Mouse (Mus musculus): ENCODE results near the gene Gm11569. TPM values are rescaled to one million over a fixed set of nuclear protein-coding genes. Genes with fewer than 3 reads are reported as not detected.
"Not testable (repeated sequence)": the region's sequence is repeated elsewhere in the genome, so short reads cannot be mapped to it uniquely, and the experiment has no call there.

Gene Gm11569
- polyA plus RNA-seq (2014; fragmentation: Nextera tagmentation; extraction: Ambion mirVana) = not detected in 2 replicates

- not testable (repeated sequence) for H3K36me3 ChIP-seq (ENCODE audit: control insufficient read depth, insufficient read depth, low read length); H3K27me3 ChIP-seq (replicated peaks; ENCODE audit: control insufficient read depth, insufficient read depth, low read length); H3K9ac ChIP-seq (ENCODE audit: low read length); ATAC-seq (replicated peaks; ENCODE audit: low FRiP score, low TSS enrichment, low read depth); H3K4me3 ChIP-seq (ENCODE audit: low read depth, low read length); DNase-seq (ENCODE audit: low spot score); H3K4me1 ChIP-seq (replicated peaks; ENCODE audit: control insufficient read depth, insufficient read depth, low read length); H3K4me2 ChIP-seq (ENCODE audit: low read length); H3K27ac ChIP-seq (ENCODE audit: low read depth); H3K9me3 ChIP-seq (ENCODE audit: control insufficient read depth, low read length)
- whole genome bisulfite sequencing = no CpG with 5 or more reads among the region's 1 CpGs
Observed at GRCm38 (mm10) chr11:99798832-99799231, at the start of gene Gm11569. TSS of gene Gm11569 (minus strand) at chr11:99798932.

- Histone ChIP-seq H3K27me3 (replicated peaks; ENCODE audit: control insufficient read depth, insufficient read depth, low read length) (no peaks in the 10 kb centered on the region), H3K9me3 (ENCODE audit: control insufficient read depth, low read length) (no peaks in the 10 kb centered on the region), H3K4me3 (ENCODE audit: low read depth, low read length) (no peak overlapping the region), H3K36me3 (ENCODE audit: control insufficient read depth, insufficient read depth, low read length) (no peaks in the 10 kb centered on the region), H3K4me1 (replicated peaks; ENCODE audit: control insufficient read depth, insufficient read depth, low read length) (no peaks in the 10 kb centered on the region), H3K4me2 (ENCODE audit: low read length) (no peak overlapping the region), H3K27ac (ENCODE audit: low read depth) (no peak overlapping the region), H3K9ac (ENCODE audit: low read length) (no peak overlapping the region)
- no peak for DNase-seq (ENCODE audit: low spot score)
- WGBS = 81% methylated on average over 2 of the region's 2 CpGs
- no peak for ATAC-seq (replicated peaks; ENCODE audit: low FRiP score, low TSS enrichment, low read depth)
Observed at GRCm38 (mm10) chr11:99846746-99847145, 48.0 kb upstream of the Gm11569 start.

- ATAC-seq (replicated peaks; ENCODE audit: low FRiP score, low TSS enrichment, low read depth) (no peak), DNase-seq (ENCODE audit: low spot score) (no peak)
- Histone ChIP-seq H3K9ac (ENCODE audit: low read length) (no peak overlapping the region), H3K4me1 (replicated peaks; ENCODE audit: control insufficient read depth, insufficient read depth, low read length) (no peaks in the 10 kb centered on the region), H3K9me3 (ENCODE audit: control insufficient read depth, low read length) (no peaks in the 10 kb centered on the region), H3K36me3 (ENCODE audit: control insufficient read depth, insufficient read depth, low read length) (no peaks in the 10 kb centered on the region), H3K4me3 (ENCODE audit: low read depth, low read length) (no peak overlapping the region), H3K27ac (ENCODE audit: low read depth) (no peak overlapping the region), H3K4me2 (ENCODE audit: low read length) (no peak overlapping the region), H3K27me3 (replicated peaks; ENCODE audit: control insufficient read depth, insufficient read depth, low read length) (no peaks in the 10 kb centered on the region)
- 77% methylated on average over 1 of the region's 1 CpGs for WGBS
Observed at GRCm38 (mm10) chr11:99842185-99842584, 43.5 kb upstream of the Gm11569 start.

- no peak within 1 kb of the TSS for H3K4me3 ChIP-seq (ENCODE audit: low read depth, low read length)
- H3K4me1 ChIP-seq (replicated peaks; ENCODE audit: control insufficient read depth, insufficient read depth, low read length) = no peaks in the 10 kb centered on the region
- WGBS = 68% methylated on average over 1 of the region's 1 CpGs
- H3K4me2 ChIP-seq (ENCODE audit: low read length) = no peak within 1 kb of the TSS
- no peaks in the 10 kb centered on the region for H3K36me3 ChIP-seq (ENCODE audit: control insufficient read depth, insufficient read depth, low read length)
- DNase-seq (ENCODE audit: low spot score) (no peak), ATAC-seq (replicated peaks; ENCODE audit: low FRiP score, low TSS enrichment, low read depth) (no peak)
- H3K27me3 ChIP-seq (replicated peaks; ENCODE audit: control insufficient read depth, insufficient read depth, low read length) = no peaks in the 10 kb centered on the region
- H3K9me3 ChIP-seq (ENCODE audit: control insufficient read depth, low read length) = no peaks in the 10 kb centered on the region
- H3K9ac ChIP-seq (ENCODE audit: low read length) = no peak within 1 kb of the TSS
- H3K27ac ChIP-seq (ENCODE audit: low read depth) = no peak within 1 kb of the TSS
Observed at GRCm38 (mm10) chr11:99837966-99838365, 39.2 kb upstream of the Gm11569 start, which contains the start of gene 2300003K06Rik. TSS of gene 2300003K06Rik (minus strand) at chr11:99838066.

GRCm38 (mm10) chr11:99815566-99815965 is 16.8 kb upstream of the Gm11569 start, which contains the start of gene Gm11564:
TSS of gene Gm11564 (minus strand) at chr11:99815666.
- not testable (repeated sequence) for H3K9ac ChIP-seq (ENCODE audit: low read length); DNase-seq (ENCODE audit: low spot score); H3K36me3 ChIP-seq (ENCODE audit: control insufficient read depth, insufficient read depth, low read length); H3K27me3 ChIP-seq (replicated peaks; ENCODE audit: control insufficient read depth, insufficient read depth, low read length); H3K27ac ChIP-seq (ENCODE audit: low read depth); ATAC-seq (replicated peaks; ENCODE audit: low FRiP score, low TSS enrichment, low read depth); H3K4me1 ChIP-seq (replicated peaks; ENCODE audit: control insufficient read depth, insufficient read depth, low read length); H3K4me2 ChIP-seq (ENCODE audit: low read length); H3K4me3 ChIP-seq (ENCODE audit: low read depth, low read length); H3K9me3 ChIP-seq (ENCODE audit: control insufficient read depth, low read length)
- WGBS = 95% methylated on average over 2 of the region's 2 CpGs

GRCm38 (mm10) chr11:99809792-99810191 is 11.1 kb upstream of the Gm11569 start, which contains the start of gene Krtap4-13:
TSS of gene Krtap4-13 (minus strand) at chr11:99809892.
- H3K4me3 ChIP-seq (ENCODE audit: low read depth, low read length); H3K9ac ChIP-seq (ENCODE audit: low read length); ATAC-seq (replicated peaks; ENCODE audit: low FRiP score, low TSS enrichment, low read depth); H3K4me2 ChIP-seq (ENCODE audit: low read length); H3K27ac ChIP-seq (ENCODE audit: low read depth); H3K36me3 ChIP-seq (ENCODE audit: control insufficient read depth, insufficient read depth, low read length); DNase-seq (ENCODE audit: low spot score); H3K4me1 ChIP-seq (replicated peaks; ENCODE audit: control insufficient read depth, insufficient read depth, low read length); H3K9me3 ChIP-seq (ENCODE audit: control insufficient read depth, low read length); H3K27me3 ChIP-seq (replicated peaks; ENCODE audit: control insufficient read depth, insufficient read depth, low read length): not testable (repeated sequence)

GRCm38 (mm10) chr11:99804346-99804745 is 5.6 kb upstream of the Gm11569 start, which contains the start of gene Gm11554:
TSS of gene Gm11554 (minus strand) at chr11:99804446.
- H3K4me2 ChIP-seq (ENCODE audit: low read length); H3K4me1 ChIP-seq (replicated peaks; ENCODE audit: control insufficient read depth, insufficient read depth, low read length); H3K27me3 ChIP-seq (replicated peaks; ENCODE audit: control insufficient read depth, insufficient read depth, low read length); H3K9ac ChIP-seq (ENCODE audit: low read length); H3K4me3 ChIP-seq (ENCODE audit: low read depth, low read length); H3K27ac ChIP-seq (ENCODE audit: low read depth); ATAC-seq (replicated peaks; ENCODE audit: low FRiP score, low TSS enrichment, low read depth); H3K36me3 ChIP-seq (ENCODE audit: control insufficient read depth, insufficient read depth, low read length); H3K9me3 ChIP-seq (ENCODE audit: control insufficient read depth, low read length); DNase-seq (ENCODE audit: low spot score): not testable (repeated sequence)
- WGBS = no CpG with 5 or more reads among the region's 1 CpGs

- Histone ChIP-seq H3K4me2 (ENCODE audit: low read length) (no peak within 1 kb of the TSS), H3K9me3 (ENCODE audit: control insufficient read depth, low read length) (no peaks in the 10 kb centered on the region), H3K27me3 (replicated peaks; ENCODE audit: control insufficient read depth, insufficient read depth, low read length) (no peaks in the 10 kb centered on the region), H3K27ac (ENCODE audit: low read depth) (no peak within 1 kb of the TSS), H3K4me1 (replicated peaks; ENCODE audit: control insufficient read depth, insufficient read depth, low read length) (no peaks in the 10 kb centered on the region), H3K4me3 (ENCODE audit: low read depth, low read length) (no peak within 1 kb of the TSS), H3K9ac (ENCODE audit: low read length) (no peak within 1 kb of the TSS), H3K36me3 (ENCODE audit: control insufficient read depth, insufficient read depth, low read length) (no peaks in the 10 kb centered on the region)
- no peak for DNase-seq (ENCODE audit: low spot score)
- ATAC-seq (replicated peaks; ENCODE audit: low FRiP score, low TSS enrichment, low read depth) = no peak
- 78% methylated on average over 2 of the region's 2 CpGs for WGBS
Observed at GRCm38 (mm10) chr11:99793367-99793766, 5.4 kb downstream of the Gm11569 start, which contains the start of gene Gm11596. TSS of gene Gm11596 (minus strand) at chr11:99793467.

- not testable (repeated sequence) for H3K9ac ChIP-seq (ENCODE audit: low read length); DNase-seq (ENCODE audit: low spot score); H3K27me3 ChIP-seq (replicated peaks; ENCODE audit: control insufficient read depth, insufficient read depth, low read length); H3K9me3 ChIP-seq (ENCODE audit: control insufficient read depth, low read length); H3K27ac ChIP-seq (ENCODE audit: low read depth); H3K36me3 ChIP-seq (ENCODE audit: control insufficient read depth, insufficient read depth, low read length); H3K4me3 ChIP-seq (ENCODE audit: low read depth, low read length); H3K4me1 ChIP-seq (replicated peaks; ENCODE audit: control insufficient read depth, insufficient read depth, low read length); ATAC-seq (replicated peaks; ENCODE audit: low FRiP score, low TSS enrichment, low read depth); H3K4me2 ChIP-seq (ENCODE audit: low read length)
Observed at GRCm38 (mm10) chr11:99784900-99785299, 13.8 kb downstream of the Gm11569 start, which contains the start of gene Krtap4-9. TSS of gene Krtap4-9 (plus strand) at chr11:99785200.
